Mouse (Mus musculus): ENCODE results near the gene Ncl.

Gene Ncl

GRCm38 (mm10) chr1:86358906-86359797 lies at the start of gene Ncl:
TSS of gene Ncl (minus strand) at chr1:86359400.
- peak; percentile 95 for DNase-seq

DNA sequence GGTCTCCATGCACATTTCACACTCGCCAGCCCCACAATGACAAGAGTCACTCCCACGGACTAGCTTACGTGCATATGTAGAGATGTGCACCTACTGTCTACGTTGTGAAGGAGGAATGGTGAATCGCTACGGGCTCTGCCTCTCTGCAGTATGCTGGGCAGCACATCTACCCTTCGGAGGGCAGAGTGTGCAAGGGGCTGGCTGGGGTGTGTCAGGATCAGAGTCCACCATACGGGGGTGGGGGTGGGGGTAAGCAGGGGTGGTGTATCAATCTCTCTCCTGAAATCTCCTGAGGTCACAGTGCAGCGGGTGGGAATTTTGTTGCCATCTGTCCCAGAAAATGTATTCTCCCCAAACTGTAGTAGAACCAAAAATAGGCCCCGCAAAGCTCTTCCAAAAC lies 49.3 kb upstream of the Ncl start:
- DNase-seq = no peak

- peak; percentile 29 for DNase-seq
These were observed 47.7 kb upstream of the Ncl start for GRCm38 (mm10) chr1:86406914-86407313.

- DNase-seq = no peak
These were observed 47.1 kb upstream of the Ncl start for GRCm38 (mm10) chr1:86406313-86406712.

DNA sequence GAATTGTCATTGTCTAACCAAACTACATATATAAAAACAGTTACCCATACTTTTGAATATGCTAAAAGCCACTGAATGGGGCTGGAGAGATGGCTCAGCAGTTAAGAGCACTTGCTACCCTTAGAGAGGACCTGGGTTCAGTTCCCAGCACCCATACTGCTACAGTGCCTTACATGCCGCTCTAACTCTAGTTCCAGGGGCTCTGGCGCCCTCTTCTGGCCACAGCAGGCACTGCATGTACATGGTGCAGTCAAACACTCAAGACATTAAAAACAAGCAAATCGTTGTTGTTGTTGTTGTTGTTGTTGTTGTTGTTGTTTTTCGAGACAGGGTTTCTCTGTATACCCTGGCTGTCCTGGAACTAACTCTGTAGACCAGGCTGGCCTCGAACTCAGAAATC lies 45.6 kb upstream of the Ncl start:
- DNase-seq = no peak

- no peak for DNase-seq
These were observed 41.0 kb upstream of the Ncl start for GRCm38 (mm10) chr1:86400096-86400754.

DNA sequence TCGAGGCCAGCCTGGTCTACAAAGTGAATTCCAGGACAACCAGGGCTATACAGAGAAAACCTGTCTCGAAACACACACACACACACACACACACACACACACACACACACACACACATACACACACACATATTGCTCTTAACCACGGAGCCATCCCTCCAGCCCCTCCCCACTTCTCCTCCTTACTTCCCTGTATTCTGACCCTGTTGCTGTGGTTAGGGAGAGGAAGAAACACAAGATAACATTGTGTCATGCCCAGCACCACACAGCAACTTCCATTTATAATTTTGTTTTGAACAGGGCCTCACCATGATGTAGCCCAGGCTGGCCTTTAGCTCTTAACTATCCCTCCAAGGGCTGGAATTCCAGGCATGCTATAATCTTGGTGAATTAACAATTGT lies 40.1 kb upstream of the Ncl start:
- no peak for DNase-seq

GRCm38 (mm10) chr1:86398222-86398621 lies 39.0 kb upstream of the Ncl start:
- DNase-seq = no peak

DNA sequence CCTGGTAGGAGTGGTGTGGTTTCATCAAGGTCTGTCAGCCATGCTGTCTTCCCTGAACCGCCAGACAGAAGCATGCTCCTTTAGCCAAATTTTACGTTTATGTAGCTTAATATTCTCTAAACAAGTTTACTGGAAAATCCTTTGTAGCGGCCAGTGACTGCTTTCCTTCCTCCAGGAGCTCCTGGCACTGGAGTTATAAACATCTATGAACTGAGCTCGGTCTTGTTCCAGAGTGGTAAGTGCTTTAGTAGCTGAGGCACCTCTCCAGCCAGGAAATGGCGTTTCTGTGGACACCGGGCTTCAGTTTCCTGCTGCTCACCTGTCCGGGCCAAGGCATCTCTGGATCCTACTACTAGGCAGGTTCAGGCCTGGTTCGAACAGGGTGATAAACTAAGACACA lies 38.4 kb upstream of the Ncl start:
- no peak for DNase-seq

DNA sequence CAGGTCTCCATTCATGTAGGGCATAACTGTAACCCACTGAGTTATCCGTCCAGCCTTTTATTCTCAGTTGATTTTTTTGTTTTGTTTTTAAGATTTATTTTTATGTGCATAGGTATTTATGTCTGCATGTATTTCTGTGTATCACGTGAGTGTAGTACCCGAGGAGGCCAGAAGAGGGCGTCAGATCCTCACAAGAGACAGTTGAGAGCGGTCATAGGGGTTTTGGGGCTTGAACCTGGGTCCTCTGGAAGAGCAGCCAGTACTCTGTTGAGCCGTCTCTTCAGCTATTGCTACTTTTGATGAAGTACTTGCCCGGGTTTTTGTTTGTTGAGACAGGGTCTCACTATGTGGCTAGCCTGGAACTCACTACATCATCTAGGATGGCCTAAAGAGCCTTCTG lies 36.7 kb upstream of the Ncl start:
- DNase-seq = no peak

- DNase-seq = no peak
These were observed 35.0 kb upstream of the Ncl start for GRCm38 (mm10) chr1:86394246-86394645.

DNA sequence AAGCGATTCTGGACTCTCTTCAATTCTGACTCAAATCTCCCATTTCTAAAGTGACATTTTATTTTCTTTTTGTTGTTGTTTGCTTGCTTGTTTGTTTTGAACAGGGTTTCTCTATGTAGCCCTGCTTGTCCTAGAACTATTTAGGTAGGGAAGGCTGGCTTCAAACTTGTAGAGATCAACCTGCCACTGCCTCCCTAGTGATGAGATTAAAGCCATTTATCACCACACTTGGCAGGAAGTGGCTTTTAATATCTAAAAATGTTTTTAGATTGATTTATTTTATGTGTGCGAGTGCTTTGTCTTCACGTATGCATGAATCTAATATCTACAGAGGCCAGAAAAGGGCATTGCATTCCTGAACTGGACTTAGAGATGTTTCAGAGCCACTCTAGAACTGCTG lies 34.0 kb upstream of the Ncl start:
- DNase-seq = no peak

GRCm38 (mm10) chr1:86391425-86391824 lies 32.2 kb upstream of the Ncl start:
- DNase-seq = no peak

GRCm38 (mm10) chr1:86389230-86389629 lies 30.0 kb upstream of the Ncl start:
- DNase-seq = peak; percentile 77

DNA sequence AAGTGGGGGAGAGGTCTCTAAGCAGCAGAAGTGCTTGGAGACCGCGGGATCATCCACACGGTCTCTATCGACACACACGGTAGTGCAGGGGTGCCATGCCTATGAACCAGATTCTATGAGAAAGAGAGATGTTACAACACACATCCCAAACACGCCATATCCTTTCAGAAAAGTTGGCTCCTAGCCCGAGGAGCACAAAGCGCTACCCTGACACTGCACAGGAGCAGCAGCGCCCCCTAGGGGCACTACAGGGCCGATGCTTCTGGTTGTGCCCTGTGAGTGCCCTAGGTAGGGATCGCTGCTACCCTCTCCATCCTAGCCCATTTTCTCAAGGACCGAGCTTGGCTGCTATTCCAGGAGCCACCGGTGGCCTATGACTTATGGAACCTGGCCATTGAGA lies 21.8 kb upstream of the Ncl start:
- DNase-seq = peak; percentile 38

GRCm38 (mm10) chr1:86379161-86379569 lies 20.0 kb upstream of the Ncl start:
- no peak for DNase-seq

GRCm38 (mm10) chr1:86378662-86379061 lies 19.5 kb upstream of the Ncl start:
- no peak for DNase-seq

- DNase-seq = no peak
These were observed 17.2 kb upstream of the Ncl start for GRCm38 (mm10) chr1:86376354-86376753.

DNA sequence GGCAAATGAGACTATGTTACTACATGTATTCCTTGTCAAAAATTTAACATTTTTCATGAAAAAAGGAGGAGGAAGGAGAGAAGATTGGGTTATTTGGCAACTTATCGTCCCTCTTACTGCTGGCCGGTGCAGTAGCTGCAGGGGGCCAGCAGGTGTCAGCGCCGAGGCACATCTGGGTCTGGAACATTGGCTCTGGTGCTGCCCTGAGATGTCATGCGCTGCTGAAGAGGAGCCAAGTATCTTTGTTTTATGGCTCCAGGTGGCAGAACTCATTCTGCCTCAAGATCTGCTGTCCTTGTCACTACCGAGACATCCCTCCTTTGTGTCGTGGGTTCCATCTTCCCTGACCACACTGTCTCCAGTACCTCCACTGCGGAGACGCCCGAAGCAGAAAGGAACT lies 12.8 kb upstream of the Ncl start:
- DNase-seq = peak; percentile 56

DNA sequence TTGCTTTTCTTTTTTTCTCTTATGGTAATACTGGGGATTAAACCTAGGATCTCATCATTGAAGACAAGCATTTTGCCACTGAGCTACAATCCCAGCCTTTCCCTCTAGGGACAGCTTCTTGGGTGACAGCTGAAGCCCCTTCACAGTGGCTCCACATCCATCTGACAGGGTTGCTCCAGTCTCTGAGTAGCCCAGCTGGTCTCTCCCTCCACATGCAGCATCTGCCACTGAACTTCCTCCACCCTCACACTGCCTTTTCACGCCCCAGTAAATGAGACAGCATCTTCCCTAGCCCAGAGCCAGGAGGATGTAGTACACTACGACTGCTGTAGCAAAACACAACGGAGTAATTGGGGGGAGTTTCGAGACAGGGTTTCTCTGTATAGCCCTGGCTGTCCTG lies 8.9 kb upstream of the Ncl start:
- no peak for DNase-seq

- no peak for DNase-seq
These were observed 4.5 kb upstream of the Ncl start for GRCm38 (mm10) chr1:86363671-86364070.

DNA sequence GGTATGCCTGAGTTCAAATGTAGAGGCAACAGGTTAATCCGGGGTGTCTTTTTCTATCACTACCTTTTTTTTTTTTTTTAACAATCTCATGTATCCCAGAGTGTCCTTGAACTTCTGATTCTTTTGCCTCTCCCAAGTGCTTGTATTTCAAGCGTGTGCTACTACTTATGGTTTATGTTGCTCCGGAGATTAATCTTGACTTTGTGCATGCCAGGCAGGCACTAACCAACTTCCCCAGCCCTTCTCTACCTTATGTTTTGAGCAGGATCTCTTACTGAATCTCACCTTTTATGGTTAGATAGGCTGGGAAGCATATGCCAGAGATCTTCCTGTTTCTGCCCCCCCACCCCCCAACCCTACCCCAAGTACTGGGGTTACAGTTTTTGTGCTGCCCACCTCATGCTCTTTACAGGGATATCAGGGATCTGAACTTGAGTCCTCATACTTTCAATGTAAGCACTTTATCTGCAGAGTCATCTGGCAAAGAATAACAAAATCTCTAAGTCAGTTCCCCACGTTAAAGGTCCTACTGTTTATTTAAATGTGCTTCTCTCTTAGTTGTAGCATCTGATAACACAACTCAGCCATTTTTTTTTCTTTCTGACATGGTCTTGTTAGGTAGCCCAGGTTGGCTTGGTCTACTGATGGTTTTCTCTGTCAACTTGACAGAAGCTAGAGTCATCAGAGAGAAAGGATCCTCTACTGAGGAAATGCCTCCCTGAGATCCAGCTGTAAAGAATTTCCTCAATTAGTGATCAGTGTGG lies 2.8 kb upstream of the Ncl start:
- no peak for DNase-seq

GRCm38 (mm10) chr1:86360441-86360840 lies 1.2 kb upstream of the Ncl start:
- DNase-seq = no peak

GRCm38 (mm10) chr1:86359798-86360179 lies 589 bp upstream of the Ncl start:
- DNase-seq = no peak
